Comparison of ENCODE assay signal across 10 mouse cellular contexts in the genomic region with DNA sequence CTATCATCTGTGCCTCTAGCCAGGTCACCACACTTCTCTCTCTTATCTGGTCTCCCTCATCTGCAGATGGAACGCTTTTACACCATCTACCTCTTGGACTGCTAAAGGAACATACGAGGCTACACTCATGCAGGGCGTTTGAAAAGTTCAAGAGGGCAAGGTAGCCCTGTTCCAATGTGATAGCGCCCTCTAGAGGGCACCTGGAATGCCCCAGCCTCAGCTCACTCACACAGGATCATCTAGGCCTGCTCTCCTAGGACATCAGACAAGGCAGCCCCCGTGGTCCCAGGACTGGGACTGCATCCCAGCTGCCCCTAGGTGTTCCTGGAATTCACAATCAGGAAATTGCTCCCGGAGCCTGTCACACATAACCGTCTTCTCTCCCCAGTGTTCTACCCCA. TPM values are rescaled to one million over a fixed set of nuclear protein-coding genes. Genes with fewer than 3 reads are reported as not detected.
DNase-seq lines count a peak whose midpoint lies in the region; ATAC-seq and TF ChIP-seq lines count a peak whose summit lies in the region.
"Had no signal": no experiment of that assay in that cellular context is flagged by ENCODE, and none has a peak within 500 bp of the region (broad histone marks: within the 10 kb centered on the region; RNA-seq: fewer than 3 reads in every experiment).

No protein-coding gene starts in this region.

- peak; percentile 78 for TF ChIP-seq CTCF in ES-Bruce4 (IDR thresholded peaks at IDR 0.05; ENCODE audit: low read depth, low read length)

- no peaks in the 10 kb centered on the region for H3K27me3 ChIP-seq in ES-Bruce4 (ENCODE audit: control insufficient read depth, insufficient read depth, low read length, poor library complexity, severe bottlenecking)
- no peaks in the 10 kb centered on the region for H3K27me3 ChIP-seq in limb, embryonic 15.5 days

- TF ChIP-seq POLR2A in ES-Bruce4 (IDR thresholded peaks at IDR 0.05; ENCODE audit: insufficient read depth, low read length), result no peak

- peaks cover 10% of the 10 kb centered on the region for H3K4me1 ChIP-seq in ES-Bruce4 (ENCODE audit: control insufficient read depth, insufficient read depth, low read length)
- H3K4me1 ChIP-seq in limb, embryonic 15.5 days, result peaks cover 44% of the 10 kb centered on the region

- H3K9me3 ChIP-seq in ES-Bruce4 (replicated peaks; ENCODE audit: control insufficient read depth, insufficient read depth, low read length, poor library complexity, severe bottlenecking), result no peaks in the 10 kb centered on the region
- no peaks in the 10 kb centered on the region for H3K9me3 ChIP-seq in limb, embryonic 15.5 days

- peak; percentile 39 for DNase-seq in kidney, postnatal 10 days
- no peak for DNase-seq in kidney, adult 18-20 months
- peak; percentile 34 for DNase-seq in CD4-positive helper T cell, adult 2 months (ENCODE audit: low read depth, low spot score)
- no peak for DNase-seq in urinary bladder, adult 18-20 months (ENCODE audit: low spot score in 2 of 2)
- no peak for DNase-seq in gastrocnemius, adult 8-10 months (ENCODE audit: low spot score in 2 of 2)
- no peak for DNase-seq in cerebellum, adult 18-20 months
- DNase-seq: adrenal gland, postnatal 10 days; right cerebral cortex, postnatal 14 days had no signal

- TF ChIP-seq EP300 in ES-Bruce4 (IDR thresholded peaks at IDR 0.05; ENCODE audit: insufficient read depth, low read depth, low read length), result no peak

- H3K4me2 ChIP-seq in limb, embryonic 15.5 days, result no peak overlapping the region

- H3K4me3 ChIP-seq in ES-Bruce4 (ENCODE audit: low read depth, low read length), result no peak overlapping the region
- H3K4me3 ChIP-seq in limb, embryonic 15.5 days, result no peak overlapping the region

- WGBS in limb, embryonic 15.5 days, result 56% methylated on average over 7 of the region's 7 CpGs

- H3K27ac ChIP-seq in ES-Bruce4 (ENCODE audit: insufficient read depth, low read length), result no peak overlapping the region
- H3K27ac ChIP-seq in limb, embryonic 15.5 days, result peak overlapping the region; percentile 17; the same call in 1 of the 2 replicates

- no peaks in the 10 kb centered on the region for H3K36me3 ChIP-seq in ES-Bruce4 (ENCODE audit: control insufficient read depth, insufficient read depth, low read length, poor library complexity, severe bottlenecking)
- no peaks in the 10 kb centered on the region for H3K36me3 ChIP-seq in limb, embryonic 15.5 days

- no peak overlapping the region for H3K9ac ChIP-seq in ES-Bruce4 (ENCODE audit: low read depth, poor library complexity, severe bottlenecking)
- H3K9ac ChIP-seq in limb, embryonic 15.5 days, result no peak overlapping the region

- ATAC-seq in limb, embryonic 15.5 days (ENCODE audit: insufficient number of reproducible peaks, low FRiP score, low TSS enrichment, low read depth), result no peak

RNA-seq across cellular contexts. Expression of a gene that starts 41.6 kb away (rescaled TPM):
- polyA plus RNA-seq in ES-Bruce4 (2011; ENCODE audit: insufficient read depth, insufficient read length, low read depth, missing spikeins), result 4.4 and 4.5 TPM in 2 replicates
- polyA plus RNA-seq in limb, embryonic 15.5 days (2015; fragmentation: Nextera tagmentation; extraction: Ambion mirVana), result 0.42 TPM in 2 replicates
- total RNA-seq in gastrocnemius, adult 8-10 months (2022), result not detected

Comparison
In these comparisons a context has a peak if more than half of its experiments do, and no peak if none do; other contexts are left out.
1. DNase-seq: peak in kidney, postnatal 10 days (single experiment) and CD4-positive helper T cell, adult 2 months (single experiment); none in kidney, adult 18-20 months (single experiment), urinary bladder, adult 18-20 months (0 of 2), gastrocnemius, adult 8-10 months (0 of 2) and cerebellum, adult 18-20 months (0 of 2).